Mouse (Mus musculus): ENCODE measurements around the gene Ttyh2. TPM values are rescaled to one million over a fixed set of nuclear protein-coding genes. Genes with fewer than 3 reads are reported as not detected.

The Ttyh2 gene
- polyA plus RNA-seq, 1 experiment, result 33.1 TPM

DNA sequence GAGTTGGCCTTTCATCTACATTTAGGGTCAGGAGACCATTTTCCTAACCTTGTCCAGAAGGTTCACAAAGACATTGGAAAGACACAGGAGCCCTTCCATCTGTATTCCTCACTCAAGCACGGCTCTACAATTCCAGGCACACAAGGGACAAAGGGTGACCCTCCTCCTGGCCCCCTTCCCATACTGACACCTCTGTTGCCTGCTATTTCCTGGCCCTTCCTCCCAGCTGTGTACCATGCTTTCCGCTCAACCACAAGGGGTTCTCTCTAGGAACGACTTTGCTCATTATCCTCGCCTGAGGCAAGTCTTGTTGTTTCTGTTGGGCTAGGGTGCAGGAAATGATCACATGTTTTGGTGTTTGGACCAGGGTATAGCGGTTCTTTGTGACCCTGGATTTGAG, 53.1 kb downstream of the Ttyh2 start:
- Histone ChIP-seq H3K4me1 (ENCODE audit: control insufficient read depth, insufficient read depth, low read length) (peaks cover 3% of the 10 kb centered on the region), H3K27ac (ENCODE audit: insufficient read depth, low read length) (no peak overlapping the region), H3K4me3 (ENCODE audit: insufficient read depth, low read length) (no peak overlapping the region)

DNA sequence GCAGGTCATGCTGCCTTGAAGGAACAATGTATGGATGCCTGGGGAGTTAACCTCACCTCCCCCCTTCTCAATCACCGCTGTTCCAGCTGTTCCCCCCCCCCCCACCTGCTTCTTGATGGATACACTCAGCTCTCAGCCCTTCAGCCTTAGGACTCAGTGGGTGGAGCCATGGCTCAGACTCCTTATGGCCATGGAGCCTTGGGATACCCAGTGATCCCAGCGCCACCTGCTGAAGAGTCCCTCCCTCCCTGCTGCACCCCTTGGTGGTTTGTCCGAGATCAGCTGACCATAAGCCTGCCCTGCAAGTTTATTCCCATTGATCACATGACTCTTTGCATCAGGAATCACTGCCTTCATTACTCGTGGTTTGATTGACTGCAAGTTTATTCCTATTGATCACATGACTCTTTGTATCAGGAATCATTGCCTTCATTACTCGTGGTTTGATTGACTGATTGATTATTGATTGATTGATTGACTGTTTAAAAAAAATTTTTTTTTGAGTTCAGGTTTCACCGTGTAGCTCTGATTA, 54.7 kb downstream of the Ttyh2 start:
- H3K4me3 ChIP-seq (ENCODE audit: insufficient read depth, low read length), result no peak overlapping the region
- no peak overlapping the region for H3K27ac ChIP-seq (ENCODE audit: insufficient read depth, low read length)
- TF ChIP-seq CTCF (IDR thresholded peaks at IDR 0.05; ENCODE audit: extremely low read depth, insufficient read depth, low read length), result no peak
- TF ChIP-seq POLR2A (IDR thresholded peaks at IDR 0.05; ENCODE audit: extremely low read depth, insufficient read depth, low read length), result no peak
- peaks cover 3% of the 10 kb centered on the region for H3K4me1 ChIP-seq (ENCODE audit: control insufficient read depth, insufficient read depth, low read length)

More for the DNA sequence above, 53.1 kb downstream of the Ttyh2 start:
- TF ChIP-seq POLR2A (IDR thresholded peaks at IDR 0.05; ENCODE audit: extremely low read depth, insufficient read depth, low read length) (no peak), CTCF (IDR thresholded peaks at IDR 0.05; ENCODE audit: extremely low read depth, insufficient read depth, low read length) (no peak)

DNA sequence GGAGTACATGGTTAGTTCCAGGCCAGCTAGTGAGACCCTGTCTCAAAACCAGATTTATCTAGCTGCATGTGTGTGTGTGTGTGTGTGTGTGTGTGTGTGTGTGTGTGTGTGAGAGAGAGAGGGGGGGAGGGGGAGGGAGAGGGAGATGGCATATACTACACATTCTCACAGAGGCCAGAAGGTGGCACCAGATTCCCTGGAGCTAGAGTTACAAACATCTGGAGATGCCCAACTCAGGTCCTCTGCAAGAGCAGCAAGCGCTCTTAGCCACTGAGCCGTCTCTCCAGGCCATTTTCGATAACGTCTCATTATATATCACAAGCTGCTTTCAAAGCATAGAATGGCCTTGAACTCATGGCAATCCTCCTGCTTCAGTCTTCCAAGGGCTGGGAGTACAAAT, 56.5 kb downstream of the Ttyh2 start:
- peaks cover 3% of the 10 kb centered on the region for H3K4me1 ChIP-seq (ENCODE audit: control insufficient read depth, insufficient read depth, low read length)
- no peak overlapping the region for H3K27ac ChIP-seq (ENCODE audit: insufficient read depth, low read length)
- TF ChIP-seq CTCF (IDR thresholded peaks at IDR 0.05; ENCODE audit: extremely low read depth, insufficient read depth, low read length) (no peak), POLR2A (IDR thresholded peaks at IDR 0.05; ENCODE audit: extremely low read depth, insufficient read depth, low read length) (no peak)
- no peak overlapping the region for H3K4me3 ChIP-seq (ENCODE audit: insufficient read depth, low read length)

DNA sequence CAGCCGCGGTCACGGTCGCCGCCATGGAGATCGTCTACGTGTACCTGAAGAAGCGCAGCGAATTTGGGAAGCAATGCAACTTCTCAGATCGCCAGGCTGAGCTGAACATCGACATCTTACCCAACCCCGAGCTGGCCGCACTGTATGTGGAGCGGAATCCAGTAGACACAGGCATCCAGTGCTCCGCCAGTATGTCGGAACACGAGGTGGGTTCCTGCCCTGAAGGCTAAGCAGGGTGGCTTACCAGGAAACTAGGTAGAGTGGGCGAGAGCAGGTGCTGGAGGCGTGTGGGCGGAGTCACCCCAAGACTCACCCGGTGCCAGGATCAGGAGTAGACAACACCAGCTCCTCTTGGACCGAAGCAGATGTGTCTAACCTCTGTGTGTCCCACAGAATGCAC, 57.7 kb downstream of the Ttyh2 start:
- Histone ChIP-seq H3K4me3 (ENCODE audit: insufficient read depth, low read length) (no peak overlapping the region), H3K27ac (ENCODE audit: insufficient read depth, low read length) (no peak overlapping the region), H3K4me1 (ENCODE audit: control insufficient read depth, insufficient read depth, low read length) (no peaks in the 10 kb centered on the region)
- no peak for TF ChIP-seq CTCF (IDR thresholded peaks at IDR 0.05; ENCODE audit: extremely low read depth, insufficient read depth, low read length)

DNA sequence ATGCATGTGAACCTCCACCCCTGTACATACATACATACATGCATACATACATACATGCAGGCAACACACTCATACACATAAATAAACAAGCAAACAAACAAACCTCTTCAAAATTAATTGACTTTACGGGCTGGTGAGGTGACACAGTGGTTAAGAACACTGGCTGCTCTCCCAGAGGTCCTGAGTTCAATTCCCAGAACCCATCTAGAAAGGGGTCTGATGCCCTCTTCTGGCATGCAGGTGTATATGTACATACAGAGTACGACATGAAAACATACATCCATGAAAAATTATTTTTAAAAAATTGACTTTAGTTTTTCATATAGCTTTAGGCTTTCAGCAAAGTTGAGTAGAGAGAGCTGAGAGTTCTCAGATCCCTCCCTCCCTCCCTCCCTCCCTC, 60.9 kb downstream of the Ttyh2 start:
- no peaks in the 10 kb centered on the region for H3K4me1 ChIP-seq (ENCODE audit: control insufficient read depth, insufficient read depth, low read length)
- TF ChIP-seq CTCF (IDR thresholded peaks at IDR 0.05; ENCODE audit: extremely low read depth, insufficient read depth, low read length) (no peak), POLR2A (IDR thresholded peaks at IDR 0.05; ENCODE audit: extremely low read depth, insufficient read depth, low read length) (no peak)

DNA sequence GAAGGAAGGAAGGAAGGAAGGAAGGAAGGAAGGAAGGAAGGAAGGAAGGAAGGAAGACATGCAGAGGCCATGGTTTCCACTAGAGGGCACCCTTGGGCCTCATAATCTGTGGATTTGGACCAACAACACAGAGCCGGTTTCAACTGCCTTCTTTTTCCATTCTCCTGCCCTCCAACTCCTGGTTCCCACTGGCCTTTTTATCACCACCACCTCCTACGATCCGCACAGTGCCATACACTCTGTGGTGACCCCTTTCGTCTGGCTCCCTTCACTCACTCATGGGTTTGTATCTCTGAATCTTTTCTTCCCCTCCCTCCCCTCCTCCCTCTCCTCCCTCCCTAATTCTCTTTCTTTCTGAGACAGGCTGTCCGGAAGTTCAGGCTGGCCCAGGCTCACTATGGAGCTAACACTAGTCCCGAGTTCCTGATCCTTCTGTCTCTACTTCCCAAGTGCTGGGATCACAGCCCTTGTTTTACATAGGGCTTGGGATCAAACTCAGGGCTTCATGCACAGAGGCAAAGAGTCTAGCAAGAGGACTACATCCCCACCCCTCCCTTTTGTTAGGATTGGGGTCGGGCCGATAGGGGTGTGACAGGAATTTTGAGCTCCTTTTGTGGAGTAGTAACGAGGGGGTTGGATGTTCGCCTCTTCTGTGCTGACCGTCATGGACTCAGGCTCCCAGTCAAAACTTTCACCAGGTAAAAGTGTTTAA, 61.8 kb downstream of the Ttyh2 start:
- Histone ChIP-seq H3K4me3 (ENCODE audit: insufficient read depth, low read length) (no peak overlapping the region), H3K4me1 (ENCODE audit: control insufficient read depth, insufficient read depth, low read length) (no peaks in the 10 kb centered on the region)
- TF ChIP-seq POLR2A (IDR thresholded peaks at IDR 0.05; ENCODE audit: extremely low read depth, insufficient read depth, low read length) (no peak), CTCF (IDR thresholded peaks at IDR 0.05; ENCODE audit: extremely low read depth, insufficient read depth, low read length) (peak; percentile 79)

More for the DNA sequence above, 60.9 kb downstream of the Ttyh2 start:
- no peak overlapping the region for H3K27ac ChIP-seq (ENCODE audit: insufficient read depth, low read length)
- no peak overlapping the region for H3K4me3 ChIP-seq (ENCODE audit: insufficient read depth, low read length)

DNA sequence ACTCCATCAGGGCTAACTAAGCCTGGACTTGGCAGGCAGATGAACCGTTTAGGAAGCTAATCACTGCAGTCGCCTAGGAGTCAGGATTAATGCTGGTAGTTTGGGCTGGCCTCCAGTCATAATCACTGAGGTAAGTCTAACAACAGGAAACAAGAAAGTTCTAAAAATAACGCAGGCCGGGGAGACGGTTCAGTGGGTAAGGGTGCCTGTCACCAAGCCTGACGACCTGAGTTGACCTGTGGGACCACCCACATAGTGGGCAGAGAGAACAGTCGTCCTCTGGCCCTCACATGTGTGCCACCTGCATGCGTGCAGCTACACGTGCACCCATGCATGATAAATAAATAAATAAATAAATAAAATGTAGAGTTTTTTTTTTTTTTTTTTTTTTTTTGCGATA, 65.4 kb downstream of the Ttyh2 start:
- no peak overlapping the region for H3K27ac ChIP-seq (ENCODE audit: insufficient read depth, low read length)
- no peak for TF ChIP-seq POLR2A (IDR thresholded peaks at IDR 0.05; ENCODE audit: extremely low read depth, insufficient read depth, low read length)
- no peak for TF ChIP-seq CTCF (IDR thresholded peaks at IDR 0.05; ENCODE audit: extremely low read depth, insufficient read depth, low read length)

More for the DNA sequence above, 61.8 kb downstream of the Ttyh2 start:
- H3K27ac ChIP-seq (ENCODE audit: insufficient read depth, low read length), result no peak overlapping the region

DNA sequence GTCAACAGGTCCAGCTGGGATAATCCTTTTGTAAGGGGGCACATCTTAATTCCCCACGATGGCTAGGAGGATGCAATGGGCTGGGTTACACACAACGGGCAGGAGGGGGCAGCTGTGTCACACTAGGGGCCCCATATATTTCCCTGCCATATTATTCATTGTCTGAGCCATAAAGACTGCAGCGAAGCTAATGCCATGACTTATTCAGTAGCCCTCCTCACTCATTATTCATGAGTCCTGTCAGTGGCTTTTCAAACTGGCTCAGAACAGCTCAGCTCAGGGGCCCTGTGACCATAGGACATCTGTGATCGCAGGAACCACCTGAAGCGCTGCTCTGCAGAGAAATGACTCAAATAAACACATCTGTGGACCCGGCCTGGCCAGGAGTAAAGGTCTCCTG, 66.2 kb downstream of the Ttyh2 start:
- TF ChIP-seq POLR2A (IDR thresholded peaks at IDR 0.05; ENCODE audit: extremely low read depth, insufficient read depth, low read length) (no peak), CTCF (IDR thresholded peaks at IDR 0.05; ENCODE audit: extremely low read depth, insufficient read depth, low read length) (no peak)
- Histone ChIP-seq H3K4me1 (ENCODE audit: control insufficient read depth, insufficient read depth, low read length) (no peaks in the 10 kb centered on the region), H3K4me3 (ENCODE audit: insufficient read depth, low read length) (no peak overlapping the region), H3K27ac (ENCODE audit: insufficient read depth, low read length) (no peak overlapping the region)

More for the DNA sequence above, 65.4 kb downstream of the Ttyh2 start:
- Histone ChIP-seq H3K4me1 (ENCODE audit: control insufficient read depth, insufficient read depth, low read length) (no peaks in the 10 kb centered on the region), H3K4me3 (ENCODE audit: insufficient read depth, low read length) (no peak overlapping the region)

DNA sequence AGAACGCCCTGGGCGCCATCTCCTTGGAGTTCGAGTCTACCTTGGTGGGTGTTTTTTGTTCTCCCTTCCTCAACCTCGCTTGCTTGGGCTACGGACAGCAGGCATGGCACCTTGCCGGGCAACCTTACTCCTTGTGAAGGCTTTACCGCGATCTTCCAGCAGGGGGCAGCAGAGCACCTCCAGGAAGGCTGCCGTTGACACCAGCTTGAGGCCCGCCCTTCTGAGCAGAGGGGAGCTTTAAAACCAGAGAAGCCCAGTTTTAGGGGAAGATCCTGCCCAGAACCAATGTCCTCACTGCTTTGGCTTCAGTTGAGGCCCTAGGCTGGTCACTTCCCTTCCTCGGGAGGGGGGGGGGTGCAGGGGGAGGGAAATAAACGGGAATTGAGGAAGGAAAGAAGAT, 69.9 kb downstream of the Ttyh2 start:
- Histone ChIP-seq H3K27ac (ENCODE audit: insufficient read depth, low read length) (no peak overlapping the region), H3K4me3 (ENCODE audit: insufficient read depth, low read length) (no peak overlapping the region), H3K4me1 (ENCODE audit: control insufficient read depth, insufficient read depth, low read length) (no peaks in the 10 kb centered on the region)
- TF ChIP-seq POLR2A (IDR thresholded peaks at IDR 0.05; ENCODE audit: extremely low read depth, insufficient read depth, low read length) (no peak), CTCF (IDR thresholded peaks at IDR 0.05; ENCODE audit: extremely low read depth, insufficient read depth, low read length) (peak; percentile 96)

DNA sequence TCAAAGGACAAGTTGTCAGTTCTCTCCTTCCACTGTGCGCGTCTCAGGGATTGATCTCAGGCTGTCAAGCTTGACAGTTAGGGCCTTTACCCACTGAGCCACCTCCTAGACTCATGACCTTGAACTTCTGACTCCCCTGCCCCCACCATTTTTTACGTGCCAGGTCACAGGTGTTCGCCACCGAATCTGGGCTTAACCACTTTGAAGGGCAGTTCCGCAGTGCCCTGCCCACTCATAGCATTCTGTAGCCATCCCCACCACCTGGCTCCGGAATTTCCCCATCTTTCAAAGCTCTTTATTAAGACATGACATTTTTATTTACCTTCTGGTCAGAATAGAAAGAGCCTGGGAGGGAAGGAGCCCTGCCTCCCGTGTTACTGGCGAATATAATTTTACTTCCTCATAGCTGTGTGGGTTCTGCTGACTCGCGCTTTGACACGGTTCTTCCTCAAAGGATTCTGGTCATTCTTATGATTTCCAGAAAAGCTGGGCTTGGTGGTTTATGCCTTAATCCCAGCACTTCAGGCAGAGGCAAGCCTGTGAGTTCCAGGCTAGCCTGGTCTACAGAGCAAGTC, 72.4 kb downstream of the Ttyh2 start:
- H3K4me1 ChIP-seq (ENCODE audit: control insufficient read depth, insufficient read depth, low read length), result no peaks in the 10 kb centered on the region
- no peak overlapping the region for H3K27ac ChIP-seq (ENCODE audit: insufficient read depth, low read length)
- TF ChIP-seq CTCF (IDR thresholded peaks at IDR 0.05; ENCODE audit: extremely low read depth, insufficient read depth, low read length), result no peak
- TF ChIP-seq POLR2A (IDR thresholded peaks at IDR 0.05; ENCODE audit: extremely low read depth, insufficient read depth, low read length), result no peak
- no peak overlapping the region for H3K4me3 ChIP-seq (ENCODE audit: insufficient read depth, low read length)
